Mouse (Mus musculus) kidney, embryonic 14.5 days (tissue): Measurements from ENCODE around the gene Hist1h2bb. TPM values are rescaled to one million over a fixed set of nuclear protein-coding genes. Genes with fewer than 3 reads are reported as not detected.
"Not testable (repeated sequence)": the region's sequence is repeated elsewhere in the genome, so short reads cannot be mapped to it uniquely, and the experiment has no call there.

Source experiments
- ATAC-seq: fragments of 200-750 bp; cut with Nextera tagmentation; 2 replicates; pipeline ENCODE4 v1.8.0; 2017; ENCODE audit warnings: moderate number of reproducible peaks, mild to moderate bottlenecking, moderate TSS enrichment, moderate library complexity; ENCODE audit not compliant: low FRiP score, low TSS enrichment
- H3K27ac ChIP-seq: fragments of 300-500 bp; sonication (generic); 2 replicates; pipeline ENCODE4 v1.5.1; 2014; ENCODE audit warnings: low read depth, mild to moderate bottlenecking, low read length, moderate library complexity, mixed read lengths
- H3K27me3 ChIP-seq: fragments of 300-500 bp; sonication (generic); 2 replicates; pipeline ENCODE4 v1.6.1; 2014; ENCODE audit warnings: mild to moderate bottlenecking, low read length; ENCODE audit not compliant: control insufficient read depth, insufficient read depth
- H3K36me3 ChIP-seq: fragments of 300-500 bp; sonication (generic); 2 replicates; pipeline ENCODE4 v1.6.1; 2014; ENCODE audit warnings: low read length, mixed read lengths; ENCODE audit not compliant: control insufficient read depth, insufficient read depth
- H3K4me1 ChIP-seq: fragments of 300-500 bp; sonication (generic); 2 replicates; pipeline ENCODE4 v1.6.1; 2014; ENCODE audit warnings: low read length, mixed read lengths; ENCODE audit not compliant: control insufficient read depth, insufficient read depth
- H3K4me2 ChIP-seq: fragments of 300-500 bp; sonication (generic); replicated peaks from 2 replicates; pipeline ENCODE4 v1.6.1; 2014; ENCODE audit warnings: low read depth, mild to moderate bottlenecking, low read length
- H3K4me3 ChIP-seq: fragments of 300-500 bp; sonication (generic); 2 replicates; pipeline ENCODE4 v1.5.1; 2014; ENCODE audit warnings: mild to moderate bottlenecking, low read length
- H3K9ac ChIP-seq: fragments of 300-500 bp; sonication (generic); 2 replicates; pipeline ENCODE4 v1.6.1; 2014; ENCODE audit warnings: low read depth, mild to moderate bottlenecking, low read length, moderate library complexity
- H3K9me3 ChIP-seq: fragments of 300-500 bp; sonication (generic); 2 replicates; pipeline ENCODE4 v1.6.1; 2016; ENCODE audit warnings: low read length; ENCODE audit not compliant: control insufficient read depth
- WGBS: fragments of 180-500 bp; shearing (Covaris S2); extraction: QIAGEN DNeasy Blood & Tissue Kit; methylation state at CpG from one replicate; pipeline ENCODE4 v1.1.7; 2014; 5-methylcytosine and 5-hydroxymethylcytosine counted together
- polyA plus RNA-seq: library from polyadenylated mRNA; unstranded; fragments of >200 nt; fragmentation: Nextera tagmentation; extraction: Ambion mirVana; gene quantifications from 2 replicates; pipeline ENCODE4 v1.2.1, GENCODE M21; 2014

Gene Hist1h2bb
- 2.7 and 6.8 TPM in 2 replicates for polyA plus RNA-seq

DNA sequence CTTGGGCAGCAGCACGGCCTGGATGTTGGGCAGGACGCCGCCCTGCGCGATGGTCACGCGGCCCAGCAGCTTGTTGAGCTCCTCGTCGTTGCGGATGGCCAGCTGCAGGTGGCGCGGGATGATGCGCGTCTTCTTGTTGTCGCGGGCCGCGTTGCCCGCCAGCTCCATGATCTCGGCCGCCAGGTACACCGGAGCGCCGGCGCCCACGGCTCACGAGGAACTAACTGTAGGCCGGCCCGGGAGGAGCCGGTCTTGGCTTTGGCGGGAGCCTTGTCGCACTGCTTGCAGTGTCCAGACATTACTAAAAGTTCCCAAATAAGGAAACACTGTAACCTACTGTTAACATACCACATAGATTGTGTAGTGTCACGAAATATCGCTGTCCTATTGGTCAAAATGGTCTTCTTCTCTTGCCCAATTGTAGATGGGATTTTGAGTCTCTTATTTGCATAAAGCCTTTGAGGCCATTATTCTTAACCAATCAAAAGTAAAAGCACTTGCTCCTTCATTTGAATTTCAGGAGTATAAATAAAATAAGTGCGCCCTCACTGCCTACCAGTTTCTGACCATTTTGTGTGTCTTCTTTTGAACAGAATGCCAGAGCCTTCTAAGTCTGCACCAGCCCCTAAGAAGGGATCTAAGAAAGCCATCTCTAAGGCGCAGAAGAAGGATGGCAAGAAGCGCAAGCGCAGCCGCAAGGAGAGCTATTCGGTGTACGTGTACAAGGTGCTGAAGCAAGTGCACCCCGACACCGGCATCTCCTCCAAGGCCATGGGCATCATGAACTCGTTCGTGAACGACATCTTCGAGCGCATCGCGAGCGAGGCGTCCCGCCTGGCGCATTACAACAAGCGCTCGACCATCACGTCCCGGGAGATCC lies at the start of gene Hist1h2bb:
Hist1h2bb (plus strand) TSS at position 534 of the 880 bp plus-strand sequence.
- H3K9ac ChIP-seq: peak within 1 kb of the TSS; percentile 73
- H3K4me2 ChIP-seq: peak within 1 kb of the TSS; percentile 67
- ATAC-seq: peak; percentile 95
- peak within 1 kb of the TSS; percentile 45 for H3K4me3 ChIP-seq
- WGBS: under 1% methylated on average over 37 of the region's 58 CpGs
- not testable (repeated sequence) for H3K27me3 ChIP-seq, H3K9me3 ChIP-seq, H3K36me3 ChIP-seq
- peaks cover 14% of the 10 kb centered on the region; the same call in 1 of the 2 replicates for H3K4me1 ChIP-seq
- peak within 1 kb of the TSS; percentile 98 for H3K27ac ChIP-seq

- H3K4me3 ChIP-seq: peak overlapping the region; percentile 45
- H3K9ac ChIP-seq: peak overlapping the region; percentile 76
- WGBS: under 1% methylated on average over 24 of the region's 32 CpGs
- no peaks in the 10 kb centered on the region for H3K9me3 ChIP-seq
- no peaks in the 10 kb centered on the region for H3K36me3 ChIP-seq
- H3K27me3 ChIP-seq: no peaks in the 10 kb centered on the region
- 0 out of 2 replicates have a peak, but pooled peaks cover 6% of the 10 kb centered on the region for H3K4me1 ChIP-seq
- peak overlapping the region; percentile 74 for H3K4me2 ChIP-seq
- ATAC-seq: peak; percentile 20; the same call in 1 of the 2 replicates
- H3K27ac ChIP-seq: peak overlapping the region; percentile 94
Observed at GRCm38 (mm10) chr13:23697491-23698299, 48.8 kb upstream of the Hist1h2bb start.

GRCm38 (mm10) chr13:23698300-23698693 lies 48.2 kb upstream of the Hist1h2bb start, which contains the start of gene Hist1h4c:
Hist1h4c (minus strand) TSS chr13:23698454.
- Histone ChIP-seq H3K27me3 (no peaks in the 10 kb centered on the region), H3K36me3 (no peaks in the 10 kb centered on the region), H3K4me3 (peak within 1 kb of the TSS; percentile 45), H3K9me3 (no peaks in the 10 kb centered on the region), H3K4me2 (peak within 1 kb of the TSS; percentile 74), H3K27ac (peak within 1 kb of the TSS; percentile 94), H3K9ac (peak within 1 kb of the TSS; percentile 76), H3K4me1 (0 out of 2 replicates have a peak, but pooled peaks cover 6% of the 10 kb centered on the region)
- peak; percentile 97 for ATAC-seq
- under 1% methylated on average over 14 of the region's 22 CpGs for WGBS

DNA sequence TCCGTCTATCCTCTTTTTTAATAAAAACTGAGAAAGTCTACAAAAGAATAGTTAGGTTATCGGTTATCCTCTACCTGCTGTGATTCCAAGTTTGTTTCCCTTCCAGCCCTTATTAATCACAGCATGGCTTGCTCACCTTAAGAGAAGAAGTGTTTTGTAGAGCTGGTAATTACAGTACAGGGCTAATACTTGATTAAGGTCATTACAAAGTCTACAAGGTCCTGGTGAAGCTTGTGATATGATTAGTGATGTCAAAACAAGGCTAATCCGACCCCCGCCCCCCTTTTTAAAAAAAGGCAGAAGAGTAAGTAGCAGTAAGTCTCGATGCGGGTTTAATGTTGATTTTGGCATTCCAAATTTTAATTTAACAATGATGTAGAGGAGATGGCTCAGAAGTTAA lies 47.5 kb upstream of the Hist1h2bb start:
- Histone ChIP-seq H3K36me3 (no peaks in the 10 kb centered on the region), H3K27ac (peak overlapping the region; percentile 65), H3K9me3 (no peaks in the 10 kb centered on the region), H3K4me1 (0 out of 2 replicates have a peak, but pooled peaks cover 6% of the 10 kb centered on the region), H3K9ac (no peak overlapping the region), H3K27me3 (no peaks in the 10 kb centered on the region), H3K4me3 (no peak overlapping the region), H3K4me2 (0 out of 2 replicates have a peak overlapping the region, but pooled peaks have one; percentile 23)
- 72% methylated on average over 6 of the region's 6 CpGs for WGBS
- ATAC-seq: no peak

DNA sequence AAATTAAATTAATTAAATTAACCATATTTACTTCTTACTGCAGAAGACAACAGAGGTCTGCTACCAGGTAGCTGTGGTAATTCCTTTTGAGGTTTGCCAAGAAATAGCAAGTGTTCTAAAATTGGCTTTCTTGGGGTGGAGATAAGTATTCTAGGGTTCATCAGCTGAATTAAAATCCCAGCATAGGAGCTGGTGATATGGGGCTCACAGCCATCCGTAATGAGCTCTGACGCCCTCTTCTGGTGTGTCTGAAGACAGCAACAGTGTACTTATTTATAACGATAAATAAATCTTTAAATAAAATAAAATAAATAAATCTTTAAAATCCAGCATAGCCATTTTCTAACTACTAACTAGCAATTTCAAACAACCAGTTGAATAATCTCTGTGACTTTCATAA lies 46.8 kb upstream of the Hist1h2bb start:
- no peak for ATAC-seq
- no peak overlapping the region for H3K4me3 ChIP-seq

DNA sequence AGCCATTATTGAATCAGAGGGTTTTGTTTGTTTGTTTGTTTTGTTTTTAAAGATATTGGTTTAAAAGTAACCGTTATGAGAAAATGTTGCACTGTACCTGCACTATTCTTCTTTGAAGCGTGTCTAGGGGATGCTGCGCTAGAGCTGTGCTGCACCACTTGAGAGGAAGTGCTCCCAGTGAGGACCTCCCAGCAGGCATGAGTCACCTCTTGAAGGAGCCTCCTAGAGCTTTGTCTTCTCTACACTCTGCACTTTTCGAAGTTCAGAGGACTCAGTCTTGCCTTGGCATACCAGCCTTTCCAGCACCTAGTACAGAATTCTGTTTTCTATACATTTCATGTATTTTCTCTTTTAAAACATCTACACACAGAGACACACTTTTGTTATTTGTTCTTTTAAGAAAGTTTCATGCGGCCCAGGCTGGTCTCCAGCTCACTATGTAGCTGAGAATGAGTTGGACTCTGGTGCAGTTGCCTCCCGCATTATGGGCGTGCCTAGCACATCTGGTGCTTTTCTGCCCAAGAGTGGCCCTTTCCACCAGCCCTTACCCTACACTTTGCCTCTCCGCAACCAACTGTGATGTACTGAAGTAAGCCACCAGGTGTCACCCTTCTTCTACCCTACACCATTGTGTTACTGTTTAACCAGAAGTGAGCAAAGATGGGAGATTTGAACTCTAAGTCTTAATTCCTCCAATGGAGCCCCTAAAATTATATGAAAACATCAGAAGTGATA lies 45.6 kb upstream of the Hist1h2bb start:
- 25% methylated on average over 8 of the region's 8 CpGs for whole genome bisulfite sequencing
- H3K4me3 ChIP-seq: no peak overlapping the region
- ATAC-seq: peak; percentile 65
- H3K27ac ChIP-seq: no peak overlapping the region
- H3K4me1 ChIP-seq: 0 out of 2 replicates have a peak, but pooled peaks cover 2% of the 10 kb centered on the region
- no peak overlapping the region for H3K4me2 ChIP-seq
- no peaks in the 10 kb centered on the region for H3K36me3 ChIP-seq
- no peaks in the 10 kb centered on the region for H3K27me3 ChIP-seq
- H3K9ac ChIP-seq: no peak overlapping the region
- no peaks in the 10 kb centered on the region for H3K9me3 ChIP-seq

More for the DNA sequence above, 46.8 kb upstream of the Hist1h2bb start:
- Histone ChIP-seq H3K4me1 (0 out of 2 replicates have a peak, but pooled peaks cover 6% of the 10 kb centered on the region), H3K36me3 (no peaks in the 10 kb centered on the region), H3K4me2 (no peak overlapping the region), H3K27ac (no peak overlapping the region), H3K9me3 (no peaks in the 10 kb centered on the region), H3K9ac (no peak overlapping the region), H3K27me3 (no peaks in the 10 kb centered on the region)
- 76% methylated on average over 3 of the region's 3 CpGs for WGBS

DNA sequence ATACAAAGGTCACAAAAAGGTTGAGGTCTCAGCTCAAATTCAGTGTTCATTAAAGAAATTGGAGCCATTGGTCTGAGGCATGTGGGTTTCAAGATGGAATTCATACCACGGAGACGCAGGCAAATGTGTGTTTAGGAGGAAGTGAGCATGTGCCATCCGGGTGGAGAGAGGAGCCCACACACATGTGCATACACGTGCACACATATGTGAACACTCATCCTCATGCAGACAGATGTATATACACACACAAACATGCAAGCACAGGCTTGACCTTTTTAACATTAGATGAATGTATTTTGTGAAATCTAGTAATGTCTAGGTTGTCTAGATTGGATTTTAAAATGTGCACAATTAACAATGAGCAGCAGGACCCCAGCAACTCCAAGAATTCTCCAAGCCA lies 44.3 kb upstream of the Hist1h2bb start:
- Histone ChIP-seq H3K36me3 (no peaks in the 10 kb centered on the region), H3K4me2 (no peak overlapping the region), H3K27ac (no peak overlapping the region), H3K4me1 (no peaks in the 10 kb centered on the region), H3K27me3 (no peaks in the 10 kb centered on the region), H3K9me3 (no peaks in the 10 kb centered on the region), H3K9ac (no peak overlapping the region), H3K4me3 (no peak overlapping the region)
- 78% methylated on average over 4 of the region's 4 CpGs for WGBS
- ATAC-seq: no peak

GRCm38 (mm10) chr13:23702801-23703200 lies 43.7 kb upstream of the Hist1h2bb start:
- not testable (repeated sequence) for H3K27ac ChIP-seq, H3K9ac ChIP-seq, H3K9me3 ChIP-seq, H3K27me3 ChIP-seq, H3K4me1 ChIP-seq, H3K4me2 ChIP-seq, H3K36me3 ChIP-seq, ATAC-seq, H3K4me3 ChIP-seq
- 76% methylated on average over 2 of the region's 2 CpGs for WGBS
